Mouse (Mus musculus): ENCODE measurements at regions not wholly inside any gene's neighbourhood (a gene's known extent, or its start where the extent isn't known, plus 50 kb on each side); places are given as distances from the start of the nearest gene placed in this dataset.

- no peak for DNase-seq
Observed at GRCm38 (mm10) chr4:55475409-55475808, 56.9 kb downstream of the Klf4 start.

- no peak for DNase-seq
Observed at GRCm38 (mm10) chr4:55474044-55474788, 58.0 kb downstream of the Klf4 start.

- peak; percentile 4 for DNase-seq
Observed at GRCm38 (mm10) chr4:55472649-55473048, 59.6 kb downstream of the Klf4 start.

- DNase-seq: peak; percentile 34
Observed at GRCm38 (mm10) chr4:55470779-55471663, 61.2 kb downstream of the Klf4 start.

GRCm38 (mm10) chr4:55464192-55464591 is 68.1 kb downstream of the Klf4 start:
- DNase-seq: no peak

- DNase-seq: no peak
Observed at GRCm38 (mm10) chr4:55461927-55462326, 70.3 kb downstream of the Klf4 start.

GRCm38 (mm10) chr4:55453902-55454301 is 78.4 kb downstream of the Klf4 start:
- no peak for DNase-seq

- no peak for DNase-seq
Observed at GRCm38 (mm10) chr4:55452546-55452945, 79.7 kb downstream of the Klf4 start.

GRCm38 (mm10) chr4:55451711-55452110 is 80.6 kb downstream of the Klf4 start:
- no peak for DNase-seq

GRCm38 (mm10) chr4:55451026-55451425 is 81.2 kb downstream of the Klf4 start:
- DNase-seq: no peak

- no peak for DNase-seq
Observed at GRCm38 (mm10) chr4:55443489-55443888, 88.8 kb downstream of the Klf4 start.

- DNase-seq: no peak
Observed at GRCm38 (mm10) chr4:55442098-55442497, 90.2 kb downstream of the Klf4 start.

Measured in kidney, adult 9 months (tissue).